Mouse (Mus musculus): ENCODE measurements around the gene Heca. TPM values are rescaled to one million over a fixed set of nuclear protein-coding genes. Genes with fewer than 3 reads are reported as not detected.
"Not testable (repeated sequence)": the region's sequence is repeated elsewhere in the genome, so short reads cannot be mapped to it uniquely, and the experiment has no call there.

The Heca gene
- total RNA-seq (2021) = 10 to 100 TPM; 33.4 to 34.3 TPM

DNA sequence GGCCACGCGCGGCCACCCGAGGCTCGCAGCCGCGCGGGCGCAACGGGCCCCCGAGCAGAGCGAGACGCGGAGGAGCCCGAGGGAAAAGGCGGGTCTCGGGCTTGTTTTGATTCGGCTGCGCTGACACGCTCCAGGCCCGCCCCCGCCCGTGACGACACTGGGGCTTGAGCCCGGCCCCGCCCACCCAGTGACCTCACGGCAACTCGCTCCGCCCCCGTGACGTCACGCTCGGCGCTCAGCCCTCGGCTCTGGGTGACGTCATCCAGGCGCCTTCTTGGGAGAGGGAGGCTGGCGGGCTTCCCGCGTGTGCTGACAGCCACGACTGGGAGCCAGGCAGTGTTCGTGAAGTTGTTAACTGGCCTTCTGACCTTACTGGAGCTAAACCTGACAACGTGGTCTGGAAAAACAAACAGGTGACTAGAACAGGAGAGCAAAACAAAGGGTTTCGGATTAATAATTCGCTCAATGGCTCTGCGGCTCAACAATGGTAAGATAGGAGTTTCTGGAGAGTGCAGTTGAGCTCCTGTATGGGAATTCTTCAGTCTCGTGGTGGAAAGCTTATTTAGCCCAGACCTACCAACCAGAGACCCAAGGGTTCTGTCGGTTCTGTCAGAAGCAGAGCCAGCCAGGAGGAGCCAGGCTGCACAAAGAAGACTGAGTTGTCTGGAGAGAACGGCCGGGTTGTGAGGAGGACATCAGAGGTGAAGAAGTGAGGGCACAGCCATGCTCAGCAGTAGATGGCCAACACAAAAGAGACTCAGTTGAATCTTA is at the start of gene Heca:
Gene Heca, minus strand, starts transcription at position 108 of the 771 bp plus-strand sequence.
- intact Hi-C loops (cut with DNase I) = loop anchor here (5.0 kb wide), 3 partner anchors 74 to 226 kb away; partner anchors contain the start of genes Abracl, Cited2 and Txlnb
- peak; percentile 88 for DNase-seq

DNA sequence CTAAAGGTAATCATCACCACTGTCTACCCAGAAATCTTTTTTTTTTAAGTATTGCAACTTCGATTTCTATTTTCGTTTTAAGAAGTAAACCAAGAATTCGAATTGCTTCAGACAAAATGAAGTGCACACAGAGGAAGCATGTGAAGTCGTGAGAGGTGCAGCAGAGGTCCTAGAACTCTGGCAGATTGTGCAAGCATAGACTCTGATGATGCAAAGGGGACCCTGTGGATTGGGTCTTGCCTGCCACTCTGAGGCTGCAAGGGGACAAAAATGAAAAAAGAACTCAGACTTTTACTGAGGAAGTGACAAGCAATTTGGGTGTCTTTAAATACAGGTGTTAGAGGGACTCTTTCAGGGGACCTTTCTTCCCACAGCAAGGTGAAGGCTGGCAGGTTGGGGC is 42.7 kb upstream of the Heca start:
- no peak for DNase-seq
- intact Hi-C loops (cut with DNase I) = no loop called here

DNA sequence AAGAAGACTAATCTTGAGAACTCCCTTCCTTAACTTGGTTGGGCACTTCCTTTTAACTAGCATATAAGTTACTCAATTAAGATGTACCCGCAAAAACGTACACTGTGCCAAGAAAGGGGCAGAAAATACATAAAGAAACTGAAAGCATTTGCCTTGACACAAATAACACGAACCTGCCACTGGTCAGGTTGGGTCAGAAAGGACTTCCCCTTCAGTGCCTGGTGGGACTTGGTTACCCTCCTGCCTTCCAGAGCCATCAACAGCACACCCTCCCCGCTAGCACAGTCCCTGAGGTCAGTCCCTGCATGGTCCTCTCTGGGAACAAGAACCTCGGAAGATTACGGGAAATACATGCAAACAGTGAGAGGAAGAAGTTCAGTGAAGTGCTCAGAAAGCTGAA is 41.3 kb upstream of the Heca start:
- no peak for DNase-seq
- intact Hi-C loops (cut with DNase I) = no loop called here

DNA sequence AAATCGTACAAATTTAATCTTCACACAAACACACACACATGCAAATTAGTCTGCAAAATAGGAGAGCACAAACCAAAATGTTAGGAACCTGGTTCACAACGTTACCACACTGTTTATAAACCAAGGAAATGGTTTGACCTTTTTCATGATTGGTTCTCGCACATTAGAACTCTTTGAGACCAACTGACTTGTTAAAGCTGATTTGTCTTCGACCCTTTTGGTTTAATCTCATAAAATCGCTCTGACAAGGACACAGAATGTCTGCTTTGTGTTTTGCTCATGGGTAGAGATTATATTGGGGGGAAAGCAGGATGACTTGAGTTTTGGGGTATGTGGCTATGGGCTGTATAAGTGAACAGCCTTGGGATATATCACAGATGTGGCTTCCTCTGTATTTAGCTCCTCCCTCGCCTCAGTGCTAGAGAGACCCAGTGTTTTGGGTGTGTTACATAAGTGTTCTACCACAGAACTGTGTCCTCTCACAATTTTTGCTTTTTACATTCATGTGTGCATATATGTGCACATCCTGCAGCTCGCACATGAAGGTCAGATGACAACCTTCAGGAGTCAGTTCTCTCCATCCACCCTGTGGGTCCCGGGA is 40.1 kb upstream of the Heca start:
- DNase-seq = no peak
- intact Hi-C loops (cut with DNase I) = no loop called here

DNA sequence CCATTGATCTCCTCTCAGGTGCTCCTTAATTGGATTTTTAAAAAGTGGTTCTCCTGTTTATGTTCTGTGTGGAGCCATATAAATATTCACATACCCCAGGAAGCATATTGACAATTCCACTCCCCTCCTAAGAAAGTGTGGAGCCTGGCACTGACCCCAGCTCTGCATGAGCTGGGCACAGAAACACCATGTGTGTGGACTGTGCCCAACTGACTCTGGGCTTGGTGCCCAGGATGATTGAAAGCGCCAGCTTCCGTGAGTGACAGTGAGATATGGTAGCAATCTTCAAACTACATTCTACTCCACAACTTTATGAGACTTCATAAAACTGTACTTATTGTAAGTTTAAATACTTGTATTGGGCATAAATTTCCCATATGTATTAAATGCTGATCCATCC is 35.4 kb upstream of the Heca start:
- intact Hi-C loops (cut with DNase I) = no loop called here
- DNase-seq = peak; percentile 54 to 62

DNA sequence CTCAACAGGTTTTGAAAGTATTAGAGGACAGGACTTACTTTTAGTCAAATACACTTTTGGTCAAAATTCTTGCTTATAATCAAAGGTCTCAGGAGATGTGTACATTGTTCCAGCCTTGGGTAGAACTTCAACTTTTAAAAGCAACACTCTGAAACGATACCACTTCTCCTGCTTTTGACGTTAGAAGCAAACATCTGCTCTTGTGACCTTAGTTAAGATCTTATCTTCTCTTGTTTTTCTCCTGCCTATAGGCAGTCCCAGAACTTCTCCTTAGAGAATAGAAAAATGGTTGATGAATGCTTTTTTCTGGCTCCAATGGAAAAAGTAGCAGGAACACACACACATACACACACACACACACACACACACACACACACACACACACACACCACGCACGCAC is 18.2 kb upstream of the Heca start:
- intact Hi-C loops (cut with DNase I) = no loop called here

DNA sequence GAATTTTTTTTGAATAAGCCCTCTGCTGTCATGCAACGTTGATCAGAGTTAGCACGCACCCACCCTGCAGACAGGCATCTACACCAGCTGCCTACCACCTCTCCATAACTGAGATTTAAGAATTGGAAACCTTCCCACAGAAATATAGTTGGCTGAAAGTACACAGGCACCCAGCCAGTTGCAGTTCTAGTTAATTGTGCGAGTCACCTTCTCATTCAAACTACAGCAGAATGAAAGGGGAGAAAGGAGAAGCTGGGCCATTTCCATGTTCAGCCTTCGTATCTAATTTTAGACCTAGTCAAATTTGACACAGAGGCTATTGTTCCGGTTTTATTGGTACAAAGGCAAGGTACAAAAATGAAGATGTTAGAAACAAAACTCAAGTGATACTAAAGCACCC is 2.9 kb upstream of the Heca start:
- DNase-seq = no peak

More for the DNA sequence above, 18.2 kb upstream of the Heca start:
- DNase-seq = no peak

DNA sequence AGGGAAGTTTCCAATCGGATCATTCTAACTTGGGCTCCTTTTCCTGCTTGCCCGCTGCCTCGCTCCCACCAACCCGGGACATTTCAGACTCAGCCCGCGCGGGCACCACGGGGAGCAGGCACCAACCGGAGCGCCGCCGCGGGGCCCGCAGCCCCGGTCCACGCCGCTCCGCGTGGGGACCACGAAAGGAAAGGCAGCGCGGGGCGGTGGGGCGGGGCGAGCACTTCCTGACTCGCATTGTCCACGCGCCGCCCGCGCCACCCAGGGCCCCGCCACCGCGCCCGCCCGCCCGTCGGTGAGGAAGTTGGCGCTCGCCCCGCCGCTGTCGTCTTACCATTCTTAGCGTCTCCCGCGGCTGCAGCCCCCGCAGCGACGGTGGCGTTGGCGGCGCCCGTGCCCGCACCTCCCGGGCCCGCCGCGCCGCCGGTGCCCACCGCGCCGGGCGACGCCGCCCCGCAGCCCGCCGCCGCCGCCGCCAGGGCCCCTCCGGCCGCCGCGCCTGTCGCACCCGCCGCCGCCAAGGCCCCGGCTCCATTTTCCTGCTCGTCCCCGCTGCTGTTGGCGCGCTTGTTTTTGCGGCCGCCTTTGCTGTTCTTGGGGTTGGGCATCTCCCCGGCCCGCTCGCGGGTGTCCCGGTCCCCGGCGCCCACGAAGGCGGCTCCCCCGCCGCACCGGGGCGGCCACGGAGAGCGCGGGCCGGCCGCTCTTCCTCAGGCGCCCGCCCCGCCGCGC is 526 bp downstream of the Heca start:
- peak; percentile 75 for DNase-seq
- intact Hi-C loops (cut with DNase I) = loop anchor here (5.0 kb wide), 3 partner anchors 75 to 225 kb away; partner anchors contain the start of genes Abracl, Cited2 and Txlnb

More for the DNA sequence above, 2.9 kb upstream of the Heca start:
- intact Hi-C loops (cut with DNase I) = no loop called here

DNA sequence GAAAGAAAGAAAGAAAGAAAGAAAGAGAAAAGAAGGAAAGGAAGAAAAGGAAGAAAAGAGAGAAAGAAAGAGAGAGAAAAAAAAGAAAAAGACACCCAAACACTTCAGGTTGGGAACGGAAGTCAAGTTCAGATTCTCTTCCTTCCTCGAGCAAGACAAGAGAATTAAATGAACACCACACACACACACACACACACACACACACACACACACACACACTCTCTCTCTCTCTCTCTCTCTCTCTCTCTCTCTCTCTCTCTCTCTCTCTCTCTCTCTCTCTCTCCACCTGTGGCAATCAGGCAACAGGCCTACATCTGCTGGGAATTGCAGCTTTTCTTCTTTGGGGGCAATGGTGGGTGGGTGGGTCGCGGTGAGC is 1.1 kb downstream of the Heca start:
- intact Hi-C loops (cut with DNase I) = loop anchor here (5.0 kb wide), 3 partner anchors 76 to 224 kb away; partner anchors contain the start of genes Abracl, Cited2 and Txlnb

DNA sequence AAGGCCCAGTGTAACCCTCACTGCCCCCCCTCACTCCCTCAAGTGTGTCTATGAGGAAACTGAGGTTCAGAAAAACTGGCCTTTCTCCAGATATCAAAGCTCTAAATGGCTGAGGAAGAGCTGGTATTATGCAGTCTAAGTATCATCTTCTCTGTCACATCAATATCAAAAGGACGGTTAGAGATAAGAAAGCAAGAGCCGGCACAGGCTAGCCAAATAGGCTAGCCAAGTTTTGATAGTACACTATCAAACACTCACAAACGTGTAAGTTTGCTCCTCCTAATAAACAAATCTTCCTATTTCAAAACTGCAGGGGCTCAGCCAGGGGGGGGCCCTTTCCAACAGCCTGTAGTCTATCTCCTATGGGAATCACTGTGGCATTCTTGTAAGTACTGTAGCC is 1.8 kb downstream of the Heca start:
- DNase-seq = no peak
- intact Hi-C loops (cut with DNase I) = loop anchor here (5.0 kb wide), 3 partner anchors 76 to 224 kb away; partner anchors contain the start of genes Abracl, Cited2 and Txlnb

More for the DNA sequence above, 1.1 kb downstream of the Heca start:
- not testable (repeated sequence) for DNase-seq

DNA sequence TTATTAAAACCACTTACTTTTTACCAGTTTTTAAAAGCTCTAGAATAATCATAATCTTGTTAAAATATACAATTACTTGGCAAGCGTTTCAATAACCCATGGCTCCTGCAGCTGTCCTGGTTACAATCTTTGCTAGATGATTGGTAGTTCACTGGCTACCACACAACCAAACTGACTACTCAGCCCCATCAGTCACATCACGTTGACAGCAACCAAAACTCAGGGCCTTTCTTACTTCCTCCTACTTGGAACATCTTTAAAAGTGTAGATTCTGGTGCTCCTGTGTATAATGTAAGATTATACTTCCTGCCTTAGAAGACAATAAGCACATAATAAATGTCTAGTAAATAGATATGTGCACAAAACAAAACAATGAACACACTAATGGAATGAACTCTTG is 14.2 kb downstream of the Heca start:
- intact Hi-C loops (cut with DNase I) = loop anchor here (5.0 kb wide), 1 partner anchor 136 kb away; the partner anchor contains the start of gene Txlnb
- no peak for DNase-seq

DNA sequence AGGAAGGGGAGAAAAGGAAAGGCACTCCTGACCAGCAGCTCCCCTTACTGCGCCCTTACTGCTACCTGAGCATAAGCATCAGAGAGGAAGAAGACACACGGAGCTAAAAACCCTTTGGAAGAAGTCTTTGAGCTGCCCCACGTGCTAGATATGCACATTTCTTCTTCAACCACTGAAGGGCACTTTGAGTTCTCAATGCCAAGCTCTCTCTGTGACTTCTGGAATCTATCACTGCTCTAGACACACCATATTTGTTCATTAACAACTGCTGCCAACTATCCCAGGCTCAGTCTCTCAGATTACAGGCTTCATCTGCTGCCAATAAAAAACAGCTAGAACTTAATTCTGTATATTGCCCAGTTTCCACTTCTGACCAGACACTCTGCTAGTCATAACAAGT is 15.7 kb downstream of the Heca start:
- intact Hi-C loops (cut with DNase I) = loop anchor here (5.0 kb wide), 1 partner anchor 135 kb away; the partner anchor contains the start of gene Txlnb
- DNase-seq = peak in 1 of 2 experiments; percentile 14

DNA sequence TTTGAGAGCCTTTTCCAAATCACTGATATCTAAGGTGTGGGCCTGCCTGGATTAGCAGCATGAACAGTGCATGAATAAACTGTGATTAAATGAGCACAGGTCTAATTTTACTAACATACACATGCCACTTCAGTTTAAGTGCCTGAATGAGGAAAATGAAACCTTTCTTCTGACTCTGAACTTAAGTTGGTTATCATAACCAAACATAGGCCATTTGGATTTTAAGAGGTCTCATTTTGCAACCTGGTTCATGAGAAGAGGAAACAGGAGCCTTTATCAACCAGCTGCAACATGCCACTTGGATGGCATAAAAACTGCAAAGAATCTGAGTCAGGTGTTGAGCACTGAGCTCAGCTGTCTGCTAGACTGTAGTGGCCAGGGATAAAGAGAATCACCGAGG is 16.7 kb downstream of the Heca start:
- DNase-seq = no peak
- intact Hi-C loops (cut with DNase I) = loop anchor here (5.0 kb wide), 1 partner anchor 134 kb away; the partner anchor contains the start of gene Txlnb

DNA sequence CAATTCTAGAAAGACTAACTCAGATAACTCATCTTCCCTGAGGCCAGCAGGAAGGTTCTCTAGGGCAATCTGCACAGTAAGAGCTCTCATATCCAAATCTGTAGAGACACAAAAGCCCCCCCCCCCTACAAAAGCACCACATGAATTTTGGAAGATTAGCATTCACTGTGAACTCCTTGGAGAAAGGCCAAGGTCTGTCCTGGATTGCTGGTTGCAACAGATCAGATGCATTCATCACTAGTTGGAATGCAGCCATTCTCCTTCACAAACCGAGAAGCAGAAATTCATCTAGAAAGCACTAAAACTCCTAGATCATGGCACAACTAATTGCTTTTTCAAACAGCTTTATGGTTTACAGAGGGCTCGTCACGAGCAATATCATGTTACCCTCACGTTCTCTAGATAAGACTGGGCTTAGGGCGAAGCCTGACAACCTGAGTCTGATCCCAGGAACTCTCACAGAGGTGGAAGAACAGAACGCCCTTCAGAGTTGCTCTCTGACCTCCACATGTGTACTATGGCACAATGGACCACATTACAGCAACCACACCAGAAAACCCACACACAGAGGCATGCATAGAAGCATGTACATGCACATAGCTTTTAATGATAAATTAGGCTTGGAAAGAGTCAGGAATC is 17.3 kb downstream of the Heca start:
- DNase-seq = peak in 1 of 2 experiments; percentile 22

DNA sequence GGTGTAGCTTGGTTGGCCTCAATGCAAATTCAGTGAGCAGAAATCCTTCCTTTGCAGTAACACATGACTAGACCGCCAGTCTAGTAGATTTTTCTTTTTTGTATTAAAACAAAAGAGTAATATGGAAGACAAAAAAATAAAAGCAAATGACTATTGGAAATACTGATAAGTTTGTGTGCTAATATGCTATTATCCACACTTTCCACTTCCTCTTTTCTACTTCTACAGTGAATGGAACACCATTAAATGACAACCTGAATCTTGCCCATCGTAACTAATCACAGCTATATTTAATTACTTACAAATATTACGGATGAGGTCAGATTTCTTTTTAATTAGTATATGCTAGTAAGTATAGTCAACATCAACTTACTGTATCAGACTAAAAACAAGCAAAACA is 22.7 kb downstream of the Heca start:
- intact Hi-C loops (cut with DNase I) = no loop called here
- no peak for DNase-seq

More for the DNA sequence above, 17.3 kb downstream of the Heca start:
- intact Hi-C loops (cut with DNase I) = loop anchor here (5.0 kb wide), 1 partner anchor 133 kb away; the partner anchor contains the start of gene Txlnb

DNA sequence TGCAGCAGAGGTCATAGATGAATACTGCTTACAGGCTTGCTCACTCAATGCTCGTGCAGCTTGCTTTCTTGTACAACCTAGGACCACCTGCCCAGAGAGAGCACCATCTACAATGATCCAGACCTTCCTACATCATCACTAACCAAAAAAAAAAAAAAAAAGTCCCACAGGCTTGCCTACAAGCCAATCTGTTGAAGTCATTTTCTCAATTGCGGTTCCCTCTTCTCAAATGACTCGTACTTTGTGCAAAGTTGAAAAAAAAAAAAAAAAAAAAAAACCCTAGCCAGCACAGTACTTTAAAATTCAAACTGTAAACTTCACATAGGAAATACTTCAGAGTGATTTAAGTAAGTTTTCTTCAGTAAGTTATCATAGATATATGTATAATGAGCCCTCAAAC is 23.7 kb downstream of the Heca start:
- DNase-seq = no peak
- intact Hi-C loops (cut with DNase I) = no loop called here

DNA sequence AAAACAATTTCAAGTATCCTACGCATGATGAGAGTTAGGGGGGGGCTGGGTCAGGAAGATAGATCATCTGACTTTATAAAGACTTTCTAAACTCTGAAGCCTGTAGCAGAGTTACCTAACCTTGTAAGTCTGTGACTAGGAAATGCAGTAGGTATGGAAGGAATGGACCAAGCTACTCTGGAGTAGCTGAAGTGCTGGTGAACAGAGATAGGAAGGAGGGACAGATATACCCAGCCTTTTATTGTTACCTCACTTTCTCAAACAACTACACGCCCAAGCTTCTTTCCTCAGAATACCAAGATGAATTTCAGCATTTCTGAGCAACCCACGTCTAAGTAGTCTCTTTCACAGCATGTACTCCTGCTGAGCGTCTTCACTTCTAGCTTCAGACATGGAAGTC is 26.5 kb downstream of the Heca start:
- no peak for DNase-seq
- intact Hi-C loops (cut with DNase I) = no loop called here

DNA sequence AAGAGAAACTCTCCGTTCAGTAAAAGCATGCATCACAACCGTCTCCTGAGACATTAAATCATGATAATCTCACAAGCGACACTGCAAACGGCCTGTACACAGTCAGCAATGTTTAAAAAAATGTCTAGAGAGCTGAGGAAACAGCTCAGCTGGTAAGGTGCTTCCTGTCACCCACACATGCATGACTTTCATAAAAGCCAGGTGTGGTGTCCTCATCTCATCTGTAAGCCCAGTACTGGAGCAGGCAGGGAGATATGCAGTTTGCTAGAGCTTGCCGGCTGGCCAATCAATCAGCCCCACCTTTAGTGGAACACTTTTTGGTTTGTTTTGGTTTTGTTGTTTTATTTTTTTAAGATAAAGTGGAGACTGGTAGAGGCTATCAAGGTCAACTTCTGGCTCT is 27.9 kb downstream of the Heca start:
- DNase-seq = no peak
- intact Hi-C loops (cut with DNase I) = no loop called here

DNA sequence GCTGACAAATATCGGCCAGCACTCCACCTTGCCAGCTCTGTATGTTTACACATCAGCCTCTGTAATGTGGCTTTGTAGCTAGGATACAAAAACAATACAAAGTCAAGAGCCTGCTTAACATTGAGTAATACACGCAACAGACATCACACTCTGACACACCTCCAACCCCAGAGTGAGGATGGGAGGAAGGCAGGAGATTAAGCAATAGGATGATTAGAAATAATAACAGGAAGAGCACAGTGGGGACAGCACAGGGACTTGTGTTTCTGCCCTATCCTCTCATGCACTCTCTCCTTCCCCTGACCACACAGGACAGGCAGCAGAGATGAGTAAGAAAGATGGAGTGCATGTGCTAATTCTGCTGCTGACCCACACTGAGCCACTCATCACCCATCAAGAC is 28.8 kb downstream of the Heca start:
- intact Hi-C loops (cut with DNase I) = no loop called here
- no peak for DNase-seq

DNA sequence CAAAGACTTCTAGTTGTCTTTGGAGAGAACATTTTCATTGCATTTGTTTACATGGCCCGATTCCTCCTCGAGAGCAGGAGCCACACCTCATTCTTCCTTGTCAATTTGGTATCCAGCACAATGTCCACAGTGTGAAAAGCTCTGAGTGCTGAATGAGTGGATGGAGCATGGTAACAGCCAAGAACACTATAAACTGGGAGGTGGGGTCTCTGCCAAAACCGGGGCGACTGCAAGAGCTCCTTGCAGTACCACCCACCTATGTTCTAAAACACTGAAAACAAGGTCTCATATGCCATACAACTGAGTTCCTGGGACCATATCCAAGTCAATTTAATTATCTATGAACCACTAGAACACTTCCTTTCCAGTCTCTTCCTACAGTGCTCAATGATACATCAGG is 39.1 kb downstream of the Heca start:
- intact Hi-C loops (cut with DNase I) = no loop called here
- DNase-seq = no peak

Data from heart, postnatal 36 days (tissue).